Mouse (Mus musculus): ENCODE measurements around the gene Fbxo48.

GRCm38 (mm10) chr11:16999387-16999786 lies 48.2 kb downstream of the Fbxo48 start:
- no peak for TF ChIP-seq CTCF (IDR thresholded peaks at IDR 0.05; ENCODE audit: extremely low read depth, insufficient read depth, low read length)
- no peak for TF ChIP-seq POLR2A (IDR thresholded peaks at IDR 0.05; ENCODE audit: extremely low read depth, insufficient read depth, low read length)

Measured in cortical plate, adult 2 months (tissue).